In genomic region chr5:112709831-112710230, GRCm38 (mm10) we compare ENCODE assay signal across 20 mouse cellular contexts.
DNase-seq lines count a peak whose midpoint lies in the region; ATAC-seq lines count a peak whose summit lies in the region.
"Had no signal": no experiment of that assay in that cellular context is flagged by ENCODE, and none has a peak within 500 bp of the region (broad histone marks: within the 10 kb centered on the region; RNA-seq: fewer than 3 reads in every experiment).

No protein-coding gene starts in this region.

- H3K4me3 ChIP-seq in midbrain, embryonic 14.5 days (replicated peaks; ENCODE audit: low read depth, low read length), result no peak overlapping the region
- H3K4me3 ChIP-seq in midbrain, embryonic 11.5 days (ENCODE audit: low read depth, low read length), result no peak overlapping the region
- H3K4me3 ChIP-seq in forebrain, embryonic 16.5 days (replicated peaks; ENCODE audit: low read length), result no peak overlapping the region
- H3K4me3 ChIP-seq: embryonic facial prominence, embryonic 10.5 days; embryonic facial prominence, embryonic 12.5 days; forebrain, embryonic 13.5 days had no signal

- ATAC-seq in midbrain, embryonic 14.5 days (ENCODE audit: low FRiP score, low TSS enrichment), result no peak
- no peak for ATAC-seq in midbrain, embryonic 11.5 days (ENCODE audit: low FRiP score)
- ATAC-seq in forebrain, embryonic 16.5 days, result no peak
- ATAC-seq: activated CD4-positive, CD25-positive, alpha-beta regulatory T cell, adult 4 months; forebrain, embryonic 13.5 days; Patski had no signal

- peak; percentile 18 for DNase-seq in midbrain, embryonic 14.5 days
- DNase-seq in midbrain, embryonic 11.5 days (ENCODE audit: low spot score, missing footprints), result no peak
- DNase-seq in ES-CJ7 (ENCODE audit: low read depth, low spot score) (peak; percentile 19), R1 (ENCODE audit: low read depth, low spot score) (peak; percentile 69)
- no peak for DNase-seq in thymus, postnatal 36 days
- DNase-seq: adrenal gland, adult 8-10 months; adrenal gland, postnatal 14 days; adrenal gland, postnatal 36 days; cerebellum, adult 11-12 months; cerebellum, adult 2 months; cerebellum, adult 9-10 months; cerebellum, postnatal 10 days; cerebellum, postnatal 25 days had no signal

- no peak overlapping the region for H3K27ac ChIP-seq in midbrain, embryonic 14.5 days (replicated peaks; ENCODE audit: low read depth, low read length)
- no peak overlapping the region for H3K27ac ChIP-seq in midbrain, embryonic 11.5 days (ENCODE audit: low read depth, low read length)
- H3K27ac ChIP-seq in forebrain, embryonic 16.5 days (ENCODE audit: low read length), result no peak overlapping the region
- H3K27ac ChIP-seq: embryonic facial prominence, embryonic 10.5 days; embryonic facial prominence, embryonic 12.5 days; forebrain, embryonic 13.5 days had no signal

- H3K36me3 ChIP-seq in midbrain, embryonic 14.5 days (ENCODE audit: control insufficient read depth, insufficient read depth, low read length), result no peaks in the 10 kb centered on the region
- H3K36me3 ChIP-seq in midbrain, embryonic 11.5 days (ENCODE audit: control insufficient read depth, insufficient read depth, low read length), result no peaks in the 10 kb centered on the region
- H3K36me3 ChIP-seq in forebrain, embryonic 16.5 days (ENCODE audit: control insufficient read depth, insufficient read depth), result no peaks in the 10 kb centered on the region
- H3K36me3 ChIP-seq: embryonic facial prominence, embryonic 10.5 days; embryonic facial prominence, embryonic 12.5 days; G1E had no signal

- no peaks in the 10 kb centered on the region for H3K9me3 ChIP-seq in midbrain, embryonic 14.5 days (ENCODE audit: control insufficient read depth, low read length)
- no peaks in the 10 kb centered on the region for H3K9me3 ChIP-seq in midbrain, embryonic 11.5 days (ENCODE audit: control insufficient read depth, low read length)
- H3K9me3 ChIP-seq in forebrain, embryonic 16.5 days (ENCODE audit: control insufficient read depth, low read length), result no peaks in the 10 kb centered on the region
- H3K9me3 ChIP-seq: embryonic facial prominence, embryonic 12.5 days; forebrain, embryonic 13.5 days had no signal

- no peak overlapping the region for H3K4me2 ChIP-seq in midbrain, embryonic 14.5 days (ENCODE audit: low read length)
- H3K4me2 ChIP-seq in midbrain, embryonic 11.5 days, result no peak overlapping the region
- no peak overlapping the region for H3K4me2 ChIP-seq in forebrain, embryonic 16.5 days (ENCODE audit: low read length)
- H3K4me2 ChIP-seq: embryonic facial prominence, embryonic 12.5 days; forebrain, embryonic 13.5 days had no signal

- H3K9ac ChIP-seq in midbrain, embryonic 14.5 days (replicated peaks; ENCODE audit: low read length), result no peak overlapping the region
- no peak overlapping the region for H3K9ac ChIP-seq in midbrain, embryonic 11.5 days (ENCODE audit: low read length)
- no peak overlapping the region for H3K9ac ChIP-seq in forebrain, embryonic 16.5 days (replicated peaks; ENCODE audit: low read depth, low read length)
- H3K9ac ChIP-seq: embryonic facial prominence, embryonic 12.5 days; forebrain, embryonic 13.5 days had no signal

- H3K4me1 ChIP-seq in midbrain, embryonic 14.5 days (ENCODE audit: control insufficient read depth, insufficient read depth, low read length), result no peaks in the 10 kb centered on the region
- H3K4me1 ChIP-seq in midbrain, embryonic 11.5 days (ENCODE audit: control insufficient read depth, insufficient read depth, low read length), result no peaks in the 10 kb centered on the region
- no peaks in the 10 kb centered on the region for H3K4me1 ChIP-seq in forebrain, embryonic 16.5 days (replicated peaks; ENCODE audit: control insufficient read depth, insufficient read depth, low read length)
- H3K4me1 ChIP-seq: embryonic facial prominence, embryonic 12.5 days; forebrain, embryonic 13.5 days had no signal

- no peaks in the 10 kb centered on the region; the same call in 1 of the 2 replicates for H3K27me3 ChIP-seq in midbrain, embryonic 14.5 days (ENCODE audit: control insufficient read depth, insufficient read depth, low read length)
- H3K27me3 ChIP-seq in midbrain, embryonic 11.5 days (ENCODE audit: control insufficient read depth, insufficient read depth, low read length), result no peaks in the 10 kb centered on the region
- H3K27me3 ChIP-seq in forebrain, embryonic 16.5 days (replicated peaks; ENCODE audit: control insufficient read depth, insufficient read depth, low read length), result no peaks in the 10 kb centered on the region
- H3K27me3 ChIP-seq: embryonic facial prominence, embryonic 12.5 days; forebrain, embryonic 13.5 days; Patski had no signal

Comparison
In these comparisons a context has a peak if more than half of its experiments do, and no peak if none do; other contexts are left out.
1. DNase-seq: peak in midbrain, embryonic 14.5 days (single experiment), ES-CJ7 (single experiment) and R1 (single experiment); none in midbrain, embryonic 11.5 days (single experiment) and thymus, postnatal 36 days (0 of 2).